Mouse (Mus musculus) lung, postnatal 0 days (tissue): ENCODE data around the gene Mlph.

Experiments
- CTCF ChIP-seq: IDR thresholded peaks from 2 replicates; pipeline ENCODE4 v1.5.1; 2016; ENCODE audit warnings: antibody characterized with exemption, mild to moderate bottlenecking
- EP300 ChIP-seq: IDR thresholded peaks from 2 replicates; pipeline ENCODE4 v1.6.1; 2016; ENCODE audit warnings: antibody characterized with exemption, mild to moderate bottlenecking, control low read depth

DNA sequence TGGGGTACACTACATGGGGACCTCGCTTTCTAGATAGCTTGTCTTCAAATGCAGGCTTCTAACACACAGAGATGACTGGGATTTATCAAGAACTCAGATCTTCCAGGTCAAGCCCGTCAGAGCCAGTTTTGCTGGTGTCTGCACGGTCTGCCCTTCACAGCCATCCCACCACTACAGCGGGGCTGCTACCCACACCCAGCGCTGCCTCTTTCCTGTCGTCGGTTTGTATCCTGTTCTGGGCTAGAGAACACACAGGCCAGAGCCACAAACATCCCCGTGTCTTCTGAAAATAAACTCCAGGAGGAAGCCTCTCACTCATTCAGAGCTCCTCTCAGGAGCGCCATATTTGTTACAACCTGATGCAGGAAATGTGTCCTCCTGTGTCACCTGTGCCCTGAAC is 34.4 kb downstream of the Mlph start:
- TF ChIP-seq CTCF (no peak), EP300 (no peak)
